Mouse (Mus musculus): ENCODE data around the gene Rab11b.

DNA sequence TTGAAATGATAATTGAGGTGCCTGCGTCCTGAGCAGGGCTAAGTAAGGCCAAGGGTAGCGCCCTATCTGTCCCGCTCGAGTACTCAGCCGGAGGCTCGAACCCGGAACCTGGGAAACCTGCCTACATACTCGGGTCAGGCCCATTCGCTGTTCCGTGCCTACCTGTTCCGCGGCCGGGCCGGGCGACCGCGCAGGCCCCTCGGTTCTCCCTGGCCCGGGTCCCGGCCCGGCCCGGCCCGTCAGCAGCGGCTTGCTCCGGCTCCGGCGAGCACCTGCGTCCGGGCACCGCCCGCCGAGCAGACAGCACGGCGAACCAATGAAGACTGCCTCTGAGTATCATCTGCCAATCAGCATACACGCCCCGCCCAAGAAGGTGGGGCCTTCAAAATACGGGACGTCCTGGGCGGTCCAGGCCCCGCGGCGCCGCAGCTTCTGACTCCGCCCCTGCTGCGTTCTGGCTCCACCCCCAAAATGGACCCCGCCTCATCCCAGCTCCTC is 41.9 kb downstream of the Rab11b start, which contains the start of gene March2:
- TF ChIP-seq CTCF (IDR thresholded peaks at IDR 0.05; ENCODE audit: low read depth): no peak
- no peak; the same call in 1 of the 2 replicates for TF ChIP-seq EP300 (IDR thresholded peaks at IDR 0.05; ENCODE audit: low read depth)

Data from liver, postnatal 0 days (tissue).